Mouse (Mus musculus): Measurements from ENCODE around the gene Lrrc7.

The Lrrc7 gene

DNA sequence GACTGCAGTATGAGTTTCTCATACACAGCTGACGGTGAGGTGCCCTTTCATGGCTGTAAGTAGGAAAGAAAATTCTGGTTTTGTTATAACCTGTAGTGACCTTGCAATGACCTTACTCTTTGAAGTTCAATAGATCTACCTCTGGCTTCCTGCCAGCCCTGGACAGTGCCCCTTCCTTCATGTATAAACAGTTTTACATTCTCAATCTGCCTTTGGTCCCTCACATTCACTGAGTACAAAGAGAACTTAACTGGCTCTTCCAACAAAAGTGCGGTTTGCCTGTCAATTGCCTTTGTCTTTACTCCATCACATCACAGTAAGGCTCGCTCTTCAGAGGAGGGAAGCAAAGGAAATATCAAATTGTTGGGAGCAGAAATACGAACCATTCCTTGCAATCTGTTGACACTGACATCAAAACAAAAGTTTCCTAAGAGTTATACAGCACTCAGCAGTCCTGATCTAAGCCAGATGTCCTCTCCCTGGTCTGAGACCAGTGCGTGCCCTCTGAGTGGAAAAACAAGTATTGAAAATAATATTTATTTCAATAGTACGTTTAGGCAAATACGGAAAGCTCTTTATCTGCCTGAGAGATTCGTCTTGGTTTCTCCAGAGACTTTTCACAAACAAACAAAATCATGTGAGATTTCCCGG lies 493.3 kb downstream of the Lrrc7 start:
- no peak for DNase-seq (ENCODE audit: low read depth, low spot score)

GRCm38 (mm10) chr3:158067916-158068315 lies 494.1 kb downstream of the Lrrc7 start:
- DNase-seq (ENCODE audit: low read depth, low spot score) = no peak

DNA sequence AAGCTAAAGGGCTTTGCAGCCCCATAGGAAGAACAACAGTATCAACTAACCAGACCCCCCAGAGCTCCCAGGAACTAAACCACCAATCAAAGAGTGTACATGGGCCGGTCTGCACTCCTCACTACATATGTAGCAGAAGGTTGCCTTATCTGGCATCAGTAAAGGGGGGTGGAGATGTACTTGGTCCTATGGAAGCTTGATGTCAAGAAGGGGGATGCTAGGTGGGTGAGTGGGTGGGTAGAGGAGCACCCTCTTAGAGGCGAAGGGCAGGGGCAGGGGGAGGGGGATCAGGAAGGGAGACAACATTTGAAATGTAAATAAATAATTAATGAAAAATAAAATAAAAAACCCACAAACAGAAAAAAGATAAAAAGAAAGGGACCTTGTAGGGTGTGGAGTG lies 496.8 kb downstream of the Lrrc7 start:
- DNase-seq (ENCODE audit: low read depth, low spot score) = no peak

- DNase-seq (ENCODE audit: low read depth, low spot score) = no peak
Observed at GRCm38 (mm10) chr3:158061811-158062523, 500.1 kb downstream of the Lrrc7 start.

GRCm38 (mm10) chr3:158060621-158061291 lies 501.3 kb downstream of the Lrrc7 start:
- no peak for DNase-seq (ENCODE audit: low read depth, low spot score)

DNA sequence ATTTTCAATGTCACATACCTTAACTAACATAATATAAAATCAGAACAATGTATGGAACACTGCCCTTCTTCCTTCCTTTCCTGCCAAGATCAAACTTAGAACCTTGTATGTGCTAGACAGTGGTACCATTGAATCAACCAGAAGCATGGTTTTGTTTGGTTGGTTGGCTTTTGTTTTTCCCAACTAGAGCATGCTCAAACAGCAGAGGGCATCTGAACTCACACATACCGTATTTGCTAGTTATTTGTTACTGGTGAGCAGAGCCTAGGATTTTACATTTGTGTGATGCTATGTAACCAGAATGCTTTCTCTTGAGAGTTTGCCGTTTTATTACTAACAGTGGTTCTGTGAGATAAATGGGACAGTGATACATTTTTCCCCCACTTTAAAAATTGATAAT lies 512.5 kb downstream of the Lrrc7 start:
- DNase-seq (ENCODE audit: low read depth, low spot score) = no peak

DNA sequence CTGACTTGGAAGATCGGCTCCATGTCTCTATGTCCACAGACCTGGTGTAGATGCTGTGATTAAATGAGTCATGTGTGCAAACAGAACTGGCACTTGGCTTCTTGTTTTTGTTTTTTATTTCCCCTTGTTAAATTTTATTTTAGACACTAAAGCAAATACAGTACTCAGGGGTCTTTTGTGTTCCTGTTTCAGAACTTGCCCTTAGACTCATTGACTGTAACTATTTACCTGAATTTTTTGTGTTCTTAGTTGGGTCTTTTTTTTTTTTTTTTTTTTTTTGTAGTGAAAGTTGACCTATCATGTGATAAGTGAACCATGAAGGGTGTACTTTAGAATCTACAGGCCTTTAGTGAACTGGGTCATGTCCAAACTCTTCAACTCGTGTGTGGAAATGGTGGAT lies 521.3 kb downstream of the Lrrc7 start:
- DNase-seq (ENCODE audit: low read depth, low spot score) = no peak

- no peak for DNase-seq (ENCODE audit: low read depth, low spot score)
Observed at GRCm38 (mm10) chr3:158038106-158038505, 523.9 kb downstream of the Lrrc7 start.

DNA sequence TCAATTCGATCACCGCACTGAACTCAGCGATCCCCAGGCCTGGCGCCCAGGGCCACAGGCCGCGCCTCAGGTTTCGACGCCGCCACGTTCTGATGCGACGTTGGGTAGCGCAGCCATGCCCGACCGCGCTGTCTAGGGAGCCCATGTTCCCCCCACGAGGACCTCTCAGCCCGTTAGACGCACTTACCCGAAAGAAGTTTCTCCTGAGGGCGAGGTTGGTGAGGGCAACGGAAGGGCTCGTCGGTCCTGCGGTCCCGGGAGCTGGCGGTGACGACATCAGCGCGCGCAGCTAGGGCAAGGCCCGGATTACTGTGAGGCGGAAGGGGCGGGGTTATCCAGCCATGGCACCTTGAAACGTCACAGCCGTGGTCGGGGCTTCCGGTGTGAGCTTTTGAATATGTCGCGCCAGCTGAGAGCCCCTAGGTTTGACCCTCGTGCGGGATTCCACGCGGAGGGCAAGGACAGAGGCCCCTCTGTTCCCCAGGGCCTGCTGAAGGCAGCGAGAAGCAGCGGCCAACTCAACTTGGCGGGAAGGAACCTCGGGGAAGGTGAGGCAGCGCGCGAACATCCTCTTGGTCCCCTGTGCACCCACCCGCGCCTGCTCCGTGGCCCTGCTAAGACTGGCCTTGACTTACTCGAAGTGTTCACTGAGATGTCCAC lies 525.6 kb downstream of the Lrrc7 start, which contains the start of the genes Srsf11 and Lrrc40:
Srsf11 (minus strand) TSS at position 311 of the 660 bp plus-strand sequence.
Lrrc40 (plus strand) TSS at position 334 of the 660 bp plus-strand sequence.
- peak; percentile 88 for DNase-seq (ENCODE audit: low read depth, low spot score)

- DNase-seq (ENCODE audit: low read depth, low spot score) = peak; percentile 10
Observed at GRCm38 (mm10) chr3:158035866-158036265, 526.2 kb downstream of the Lrrc7 start.

All from skeletal muscle tissue, adult 2 months (tissue).